Mouse (Mus musculus) lung, postnatal 4 days (tissue): Measurements from ENCODE around the gene Dapp1.

ENCODE experiments used
- DNase-seq, 2 experiments: peaks; one replicate each; pipeline ENCODE4 v3.0.0; 2021

Gene Dapp1

DNA sequence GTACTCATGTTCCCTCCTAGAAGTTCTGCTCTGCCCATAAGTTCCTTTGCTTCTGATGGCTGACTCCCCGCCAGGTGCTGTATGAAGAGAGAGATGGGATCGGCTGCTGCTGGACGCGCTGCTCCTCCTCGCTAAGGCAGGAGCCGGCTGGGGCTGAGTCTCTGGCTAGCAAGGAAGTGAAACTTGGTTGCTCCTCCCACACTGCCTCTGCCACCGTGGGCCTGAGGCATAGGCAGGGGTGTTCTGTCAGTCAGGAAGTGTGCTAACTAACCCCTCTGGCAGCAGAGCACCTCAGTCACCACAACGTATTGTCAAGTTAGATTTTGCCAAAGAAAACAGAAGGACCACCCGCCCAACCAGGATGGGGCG lies at the start of gene Dapp1:
TSS of gene Dapp1 (minus strand) at position 164 of the 369 bp plus-strand sequence.
- DNase-seq, result peak; percentile 82 to 83

DNA sequence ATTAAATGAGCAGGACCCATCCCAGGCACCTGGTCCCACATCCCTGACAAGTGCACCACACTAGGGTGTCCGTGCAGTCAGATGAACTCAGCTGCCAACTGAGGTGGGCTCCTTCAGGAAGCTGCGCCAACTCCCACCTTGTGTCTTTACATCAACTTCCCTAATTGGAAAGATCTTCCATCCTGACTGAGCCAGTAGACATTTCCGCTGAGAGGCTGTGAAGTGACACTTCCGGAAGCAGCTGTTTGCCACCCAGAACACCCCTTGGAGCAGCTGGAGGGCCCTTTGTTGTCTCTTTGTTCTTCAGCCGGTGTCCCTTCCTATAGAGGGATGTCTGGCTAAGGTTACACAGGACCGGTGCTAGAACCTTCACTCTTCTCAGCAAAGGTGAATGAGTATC lies 49.2 kb upstream of the Dapp1 start:
- no peak for DNase-seq

DNA sequence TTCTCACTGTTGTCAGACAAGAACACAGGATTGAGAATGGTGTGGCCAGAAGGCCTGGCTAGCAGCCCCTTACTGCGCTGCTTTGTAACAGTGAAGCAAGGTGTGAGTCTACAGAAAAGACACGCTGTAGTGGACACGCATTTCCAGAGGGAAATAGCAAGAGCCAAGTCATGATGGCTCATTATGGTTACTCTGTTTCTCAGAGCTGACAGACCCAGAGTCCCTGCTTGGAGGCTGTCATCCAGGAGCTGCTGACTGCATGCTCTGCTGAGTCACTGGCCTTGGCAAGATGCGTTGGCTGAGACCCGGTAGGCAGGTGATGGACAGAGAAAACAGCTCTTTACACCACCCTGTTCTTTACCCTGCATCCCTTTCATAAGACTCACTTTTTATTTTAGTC lies 48.0 kb upstream of the Dapp1 start:
- DNase-seq, result no peak

DNA sequence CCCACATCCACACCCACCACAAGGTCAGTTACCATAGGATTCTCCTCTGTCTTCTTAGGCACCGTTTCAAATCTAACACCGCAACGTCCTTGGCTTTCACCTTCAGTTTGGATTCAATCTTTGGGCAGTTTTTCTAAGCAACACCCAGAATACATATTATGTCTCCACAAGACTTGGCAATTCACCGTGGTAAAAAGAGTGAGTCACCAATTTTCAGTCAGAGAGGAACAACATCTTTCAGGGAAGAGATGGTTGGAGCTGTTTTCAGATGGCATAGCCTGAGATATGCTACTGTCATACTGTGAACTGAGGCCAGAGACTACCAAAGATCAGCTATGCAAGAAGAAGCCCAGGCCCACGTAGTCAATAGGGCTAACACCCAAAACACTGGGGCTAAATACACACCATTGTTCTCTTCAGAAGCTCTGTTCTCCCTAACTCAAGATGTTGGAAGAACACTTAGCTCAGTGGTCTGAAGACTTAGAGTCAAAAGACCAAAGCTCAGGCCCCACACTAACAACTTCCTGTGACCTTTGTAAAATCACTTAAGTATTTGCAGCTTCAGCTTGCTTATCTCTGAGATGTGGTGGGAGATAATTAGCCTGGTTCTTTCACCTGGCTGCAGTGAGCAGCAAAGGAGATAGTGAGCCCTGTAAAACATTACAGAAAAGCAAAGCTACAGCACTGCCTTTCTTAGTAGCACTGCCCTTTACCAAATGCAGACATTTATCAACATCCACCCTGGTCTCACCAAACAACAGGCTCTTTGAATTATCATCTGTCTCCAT lies 46.4 kb upstream of the Dapp1 start:
- no peak for DNase-seq

DNA sequence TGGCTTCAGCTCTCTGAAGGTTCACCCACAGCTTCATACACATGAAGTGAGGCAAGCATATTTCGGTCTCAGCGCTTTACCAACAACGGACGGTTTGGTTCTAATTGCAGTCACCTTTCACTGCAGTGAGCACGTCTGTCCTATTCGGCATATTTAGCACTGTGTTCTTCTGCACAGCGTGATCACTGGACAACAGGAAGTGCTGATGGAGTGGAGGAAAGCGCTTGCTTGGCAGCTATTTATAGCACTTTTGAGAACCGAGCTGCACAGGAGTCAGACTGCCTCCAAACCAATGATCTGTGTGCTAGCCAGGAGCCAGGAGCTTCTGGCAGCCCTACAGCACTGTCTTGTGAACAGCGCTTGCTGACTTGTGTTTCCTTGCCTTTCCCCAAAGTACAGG lies 44.9 kb upstream of the Dapp1 start:
- peak in 1 of 2 experiments; percentile 25 for DNase-seq

DNA sequence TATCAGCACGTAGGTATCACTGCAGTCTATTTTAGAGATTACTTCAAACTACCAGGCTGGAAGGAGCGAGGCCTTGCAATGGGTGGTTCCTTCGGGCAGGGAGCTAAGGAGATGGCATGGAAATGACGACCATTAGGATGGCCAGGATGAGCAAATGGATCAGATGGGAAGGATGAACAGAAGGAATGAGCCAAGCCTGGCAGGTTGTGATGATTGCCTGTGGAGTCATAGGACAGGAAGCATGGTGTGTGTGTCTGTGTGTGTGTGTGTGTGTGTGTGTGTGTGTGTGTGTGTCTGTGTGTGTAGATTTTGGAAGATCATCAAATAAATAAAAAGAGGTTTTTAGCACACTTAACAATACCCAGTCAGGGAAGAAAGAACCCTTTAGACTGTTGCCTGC lies 41.3 kb upstream of the Dapp1 start:
- DNase-seq, result no peak

DNA sequence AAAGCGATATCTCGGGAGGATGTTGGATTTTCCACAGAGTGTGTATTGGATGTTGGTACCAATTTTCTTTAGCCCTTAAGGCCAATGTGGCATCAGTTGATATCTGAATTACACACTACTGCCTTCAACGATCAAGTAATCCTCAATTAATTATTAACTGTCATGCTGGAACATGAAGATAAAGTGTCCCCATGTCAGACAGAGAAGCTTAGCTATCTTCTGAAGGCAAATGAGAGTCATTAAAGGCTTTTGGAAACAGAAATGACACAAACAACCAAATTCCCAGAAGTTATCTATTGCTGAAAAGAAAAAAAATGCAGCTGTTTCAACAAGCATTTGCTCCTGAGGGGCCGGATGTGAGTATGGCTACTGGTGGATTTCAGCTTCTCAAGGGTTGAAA lies 40.7 kb upstream of the Dapp1 start:
- DNase-seq, result no peak

DNA sequence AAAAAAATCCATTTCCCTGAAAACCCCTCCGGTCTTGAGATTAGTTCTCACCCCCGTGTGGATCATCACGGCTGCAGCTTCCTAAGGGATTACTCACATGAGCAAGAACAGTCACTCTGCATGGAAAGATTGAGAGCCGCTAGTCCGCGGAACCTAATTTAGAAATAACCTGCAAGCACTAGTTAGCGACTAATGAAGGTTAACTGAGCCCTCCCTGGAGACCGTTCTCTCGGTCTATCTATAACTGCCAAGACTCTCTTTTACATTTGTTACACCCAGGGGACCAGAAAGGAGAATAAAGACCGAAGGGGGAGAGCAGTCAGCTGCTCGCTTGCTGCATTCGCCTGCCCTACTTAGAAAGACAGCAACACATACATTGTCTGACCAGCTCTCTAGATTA lies 35.5 kb upstream of the Dapp1 start:
- no peak for DNase-seq

DNA sequence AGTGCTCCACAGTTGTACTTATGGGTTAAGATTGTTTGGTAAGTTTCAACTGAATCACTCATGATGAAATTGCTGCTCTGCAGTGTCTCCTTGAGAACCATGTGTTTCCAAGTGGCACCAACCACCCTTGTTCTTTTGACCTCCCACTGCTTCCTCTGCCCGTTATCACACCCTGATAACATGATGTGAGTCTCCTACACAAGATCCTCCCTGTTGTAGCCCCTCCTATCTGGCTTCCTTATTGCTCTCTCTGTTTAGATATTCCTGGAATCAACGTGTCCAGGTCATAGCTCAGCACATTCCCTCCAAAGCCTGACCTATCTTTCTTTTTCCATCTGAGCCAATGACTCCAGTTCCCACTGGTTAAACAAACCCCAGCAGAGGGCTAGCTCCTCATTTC lies 33.4 kb upstream of the Dapp1 start:
- no peak for DNase-seq

DNA sequence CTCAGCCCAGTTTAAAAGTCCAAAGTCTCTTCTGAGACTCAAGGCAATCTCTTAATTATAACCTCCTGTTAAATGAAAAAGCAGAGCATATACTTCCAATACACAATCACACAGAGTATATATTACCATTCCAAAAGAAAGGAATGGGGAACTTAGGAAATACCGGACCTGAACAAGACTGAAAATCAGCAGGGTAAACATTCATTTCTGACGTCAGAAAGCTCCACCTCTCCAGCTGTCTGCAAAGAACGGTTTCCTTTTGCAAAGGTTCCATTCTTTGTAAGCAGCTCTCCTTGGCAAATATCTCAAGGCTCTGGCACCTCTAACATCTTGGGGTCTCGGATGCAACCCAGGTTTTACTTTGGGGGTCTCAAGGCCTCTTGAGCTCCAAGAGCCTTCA lies 31.0 kb upstream of the Dapp1 start:
- DNase-seq, result no peak

DNA sequence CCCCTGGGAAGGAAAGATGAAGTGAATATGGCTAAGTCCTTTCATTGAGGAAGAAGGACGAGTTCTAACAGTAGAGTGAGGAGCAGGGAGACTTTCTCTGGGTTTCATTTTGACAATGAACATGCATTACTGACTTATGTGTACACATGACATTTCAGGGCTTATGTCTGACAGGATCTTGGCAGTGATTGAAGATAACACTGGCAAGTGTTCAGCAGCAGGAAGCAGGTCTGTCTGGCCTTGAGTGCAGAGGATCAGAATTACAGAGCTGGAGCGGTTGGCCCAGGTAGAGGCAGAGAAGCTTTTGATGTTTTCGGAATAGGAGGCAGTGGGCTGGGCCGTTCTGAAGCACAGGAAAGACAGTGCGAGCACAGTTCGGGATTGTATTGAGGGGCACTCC lies 26.8 kb upstream of the Dapp1 start:
- DNase-seq, result no peak

DNA sequence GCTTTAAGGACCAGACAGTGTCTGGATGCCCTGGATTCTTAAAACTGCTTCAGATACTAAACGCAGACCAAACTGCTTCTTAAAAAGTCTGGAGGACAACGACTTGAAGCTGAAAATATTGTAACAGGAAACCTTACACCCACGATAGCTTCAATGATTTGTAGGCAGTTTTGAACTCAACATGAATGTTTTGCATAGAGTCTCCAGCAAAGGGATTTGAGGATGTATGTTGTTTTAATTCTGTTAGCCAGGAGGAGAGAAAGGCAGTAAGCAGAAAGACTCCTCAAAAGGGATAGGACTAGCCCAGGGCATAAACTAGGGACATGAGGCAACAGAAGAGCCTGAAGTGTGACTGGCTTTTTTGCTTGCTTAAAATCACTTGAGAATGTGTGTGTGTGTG lies 25.6 kb upstream of the Dapp1 start:
- no peak for DNase-seq

DNA sequence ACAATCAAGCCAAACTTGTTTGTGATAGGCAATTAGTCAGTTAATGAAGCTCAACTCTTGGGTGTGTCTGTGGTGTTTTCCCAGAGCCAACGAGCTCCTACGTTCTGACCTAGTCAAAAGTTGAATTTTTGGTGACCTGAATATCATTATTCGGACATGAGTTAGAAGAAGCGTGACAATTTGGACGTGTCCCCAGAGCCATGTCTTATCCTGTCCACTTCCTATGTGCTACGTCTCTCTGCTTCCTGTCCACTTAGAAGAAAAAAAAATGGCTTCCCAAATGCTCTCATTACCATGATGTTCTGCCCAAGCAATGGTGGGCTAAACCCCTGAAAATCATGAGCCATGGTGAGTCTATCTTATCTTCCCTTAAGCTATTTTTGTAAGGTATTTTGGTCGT lies 21.9 kb upstream of the Dapp1 start:
- DNase-seq, result no peak

DNA sequence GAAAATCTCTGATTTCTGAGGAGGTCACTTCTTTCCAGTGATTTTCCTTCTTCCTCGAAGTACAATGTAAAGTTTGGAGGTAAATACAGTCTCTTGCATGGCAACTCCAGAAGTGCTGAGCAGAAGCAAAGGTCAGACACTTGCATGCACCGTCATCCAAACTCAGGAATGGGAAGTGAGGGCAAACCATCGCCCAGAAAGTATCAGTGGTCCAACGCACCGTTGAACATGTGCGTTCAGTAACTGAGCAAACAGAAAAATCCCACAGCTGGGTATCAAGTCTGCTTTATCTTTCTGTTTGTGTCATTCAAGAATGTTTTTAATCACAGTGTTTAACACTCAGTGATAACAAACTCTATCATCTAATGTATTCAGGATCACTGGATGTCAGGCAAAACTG lies 21.2 kb upstream of the Dapp1 start:
- no peak for DNase-seq

DNA sequence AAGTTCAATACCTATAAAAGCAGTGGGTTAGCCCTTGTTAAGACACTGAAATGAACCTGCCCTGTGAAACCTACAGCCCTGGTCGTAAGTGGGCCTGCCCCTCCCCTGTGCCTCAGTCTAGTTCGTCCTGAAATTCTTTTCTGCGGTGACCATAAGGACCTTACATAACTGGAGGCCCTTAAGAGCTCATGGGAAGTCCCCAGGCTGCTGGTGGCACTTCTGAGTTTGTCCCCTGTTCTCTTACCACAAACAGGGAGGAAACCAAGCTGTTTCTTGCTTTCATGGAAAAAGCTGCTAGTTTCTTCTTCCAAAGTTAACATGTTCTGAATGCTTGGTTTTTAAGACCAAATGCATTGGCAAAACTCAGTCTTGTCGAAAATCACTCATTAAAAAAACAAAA lies 20.5 kb upstream of the Dapp1 start:
- DNase-seq, result no peak

DNA sequence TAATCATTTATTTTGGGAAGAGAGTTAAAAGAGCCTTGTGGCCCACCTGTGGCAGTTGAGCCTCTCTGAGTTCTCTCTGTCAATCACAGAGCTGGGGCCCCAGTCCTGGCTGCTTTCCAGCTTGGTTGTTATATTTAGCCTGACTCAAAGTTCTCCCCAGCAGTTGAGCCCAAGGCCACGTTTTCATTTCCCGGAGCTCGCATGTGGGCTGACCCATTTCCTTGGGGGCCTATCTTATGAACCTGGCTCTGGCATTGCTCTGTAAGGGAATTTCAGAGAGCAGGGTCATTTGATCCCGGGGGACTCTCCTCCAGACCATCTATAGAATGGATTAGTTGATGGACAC lies 19.4 kb upstream of the Dapp1 start:
- no peak for DNase-seq

DNA sequence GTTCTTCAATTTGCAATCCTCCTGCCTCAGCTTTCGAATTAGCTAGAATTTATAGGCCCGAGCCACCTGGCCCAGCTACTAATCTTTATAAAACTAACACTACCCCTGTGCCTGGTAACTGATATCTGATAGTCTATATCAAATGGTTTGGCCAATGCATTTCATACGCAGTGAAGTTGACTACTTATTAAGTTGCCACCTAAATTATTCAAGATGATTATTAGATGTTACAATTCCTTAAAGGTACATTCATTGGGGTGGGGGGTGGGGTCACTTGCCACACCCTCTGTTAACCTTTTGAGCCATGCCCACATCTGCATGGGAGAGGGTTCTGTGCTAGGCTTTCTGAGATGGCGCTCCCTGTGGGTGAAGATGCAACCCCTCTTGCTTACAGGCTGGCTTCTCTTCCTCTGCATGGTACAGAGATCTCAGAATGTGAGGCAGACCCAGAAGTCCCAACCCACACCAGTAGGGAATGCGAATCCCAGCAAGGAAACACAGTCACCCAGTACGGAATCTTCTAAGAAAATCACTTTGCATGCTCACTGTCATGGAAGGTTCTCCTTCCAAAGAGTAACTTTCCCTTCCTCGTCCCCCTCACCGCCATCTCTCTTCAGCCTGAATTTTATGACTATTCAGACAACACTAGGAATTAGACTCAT lies 18.8 kb upstream of the Dapp1 start:
- no peak for DNase-seq

DNA sequence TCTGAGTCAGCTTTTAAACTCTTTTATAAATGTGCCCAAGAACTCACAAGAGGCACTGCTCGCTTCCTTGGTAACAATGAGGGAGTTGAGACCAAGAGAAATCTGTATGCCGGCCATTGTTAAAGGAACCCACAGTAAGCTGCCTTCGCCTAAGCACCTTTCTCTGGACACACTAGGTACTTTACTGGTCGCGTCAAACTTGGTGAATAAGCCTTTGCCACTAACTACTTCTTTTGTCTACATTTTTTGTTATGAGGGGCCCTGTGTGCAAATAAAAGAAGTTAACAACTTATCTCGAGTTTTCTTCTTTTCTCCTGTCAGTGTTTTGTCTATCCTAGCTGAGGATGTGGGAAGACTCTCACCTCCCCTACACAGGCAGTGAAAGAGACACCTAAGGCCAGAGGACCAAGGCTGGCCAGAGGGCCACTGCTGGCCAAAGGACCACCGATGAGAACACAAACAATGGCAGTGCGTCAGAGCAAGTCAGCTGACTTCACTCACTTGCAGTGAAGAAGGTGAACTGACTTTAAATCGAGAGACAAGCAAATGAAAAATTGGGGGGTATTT lies 18.0 kb upstream of the Dapp1 start:
- DNase-seq, result no peak

DNA sequence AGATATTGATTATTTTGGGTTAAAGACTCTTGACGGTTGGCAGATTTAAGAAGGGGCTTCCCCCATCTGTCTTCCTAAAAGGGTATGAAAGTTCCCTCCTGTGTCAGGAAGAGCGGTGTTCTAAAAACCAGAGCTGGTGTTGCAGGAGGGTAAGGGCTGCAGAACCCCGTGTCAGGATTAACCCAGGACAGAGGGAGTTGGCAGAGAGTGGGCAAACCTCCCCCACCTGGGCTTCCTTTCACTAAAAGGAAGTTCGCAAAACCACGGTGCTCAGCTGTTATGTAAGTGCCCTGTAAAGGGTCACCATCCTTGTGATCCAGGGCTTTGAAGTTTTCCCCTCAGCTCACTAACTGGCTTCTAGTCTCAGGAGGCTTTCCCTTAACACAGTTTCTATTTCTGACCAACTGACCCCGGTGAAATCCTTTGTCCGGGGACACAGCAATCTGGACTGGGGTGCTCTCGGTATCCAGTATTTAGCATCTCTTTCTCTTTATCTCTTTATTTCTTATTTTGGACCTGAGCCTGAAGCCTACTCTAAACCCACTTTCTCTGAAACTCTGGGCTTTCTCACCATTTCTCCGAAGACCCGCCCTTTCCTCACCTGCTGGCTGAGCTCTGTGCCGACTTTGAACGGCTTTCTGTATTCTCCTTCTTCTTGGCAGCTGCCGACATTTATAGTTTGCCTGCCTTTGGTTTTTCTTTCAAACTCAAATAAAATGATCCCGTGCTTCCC lies 17.3 kb upstream of the Dapp1 start:
- no peak for DNase-seq

DNA sequence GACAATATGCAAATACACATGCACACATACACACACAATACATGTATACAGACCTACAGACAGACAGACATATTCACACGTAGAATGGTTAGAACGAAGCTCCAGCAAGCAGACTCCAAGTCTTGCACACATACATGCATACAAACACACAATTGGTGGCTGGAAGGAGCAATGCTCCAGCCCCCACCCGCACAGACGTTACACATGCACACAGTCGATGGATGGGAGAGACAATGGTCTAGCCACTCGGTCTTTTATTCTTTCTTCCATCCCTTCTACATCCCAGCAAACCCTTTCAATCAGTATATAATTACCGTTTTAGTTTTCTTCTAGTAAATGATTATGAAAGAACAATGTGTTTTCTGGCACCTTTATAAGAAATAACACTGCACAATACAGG lies 14.1 kb upstream of the Dapp1 start:
- no peak for DNase-seq

DNA sequence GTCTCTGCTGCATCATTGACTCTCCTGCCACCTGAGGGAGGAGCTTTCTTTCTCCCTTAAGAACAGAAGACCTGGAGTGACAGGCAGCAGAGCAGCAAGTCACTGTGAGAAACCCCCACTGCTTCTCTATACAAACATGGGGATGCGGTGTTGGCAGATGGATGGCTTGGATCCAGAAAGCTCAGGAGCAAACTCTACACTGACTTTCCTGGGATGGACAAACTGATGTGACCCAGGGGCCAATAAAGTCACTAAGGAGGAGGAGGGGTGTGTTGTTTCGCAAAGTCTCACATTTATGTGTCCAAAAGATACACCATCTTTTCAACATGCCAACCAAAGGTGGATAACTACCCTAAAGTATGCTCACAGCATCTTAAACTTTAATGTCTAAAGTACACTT lies 12.9 kb upstream of the Dapp1 start:
- no peak for DNase-seq

DNA sequence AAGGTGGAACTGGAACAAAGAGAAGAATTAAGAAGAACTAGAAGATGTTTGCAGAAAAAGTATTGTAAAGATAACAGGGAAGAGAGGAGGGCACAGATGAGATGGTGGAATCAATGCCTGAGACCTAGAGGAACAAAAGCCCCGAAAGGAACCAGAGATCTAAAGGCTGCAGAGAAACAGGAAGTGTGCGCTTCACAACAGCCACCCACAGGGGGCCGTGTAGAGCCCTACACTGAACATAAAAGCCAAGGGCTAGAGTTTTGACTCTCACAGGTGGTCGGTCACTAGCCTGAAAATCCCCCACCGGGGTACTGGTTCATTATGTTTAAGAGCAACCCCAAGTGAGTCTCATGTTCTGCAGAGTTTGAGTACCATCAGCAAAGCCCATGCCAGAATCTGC lies 11.0 kb upstream of the Dapp1 start:
- DNase-seq, result no peak

DNA sequence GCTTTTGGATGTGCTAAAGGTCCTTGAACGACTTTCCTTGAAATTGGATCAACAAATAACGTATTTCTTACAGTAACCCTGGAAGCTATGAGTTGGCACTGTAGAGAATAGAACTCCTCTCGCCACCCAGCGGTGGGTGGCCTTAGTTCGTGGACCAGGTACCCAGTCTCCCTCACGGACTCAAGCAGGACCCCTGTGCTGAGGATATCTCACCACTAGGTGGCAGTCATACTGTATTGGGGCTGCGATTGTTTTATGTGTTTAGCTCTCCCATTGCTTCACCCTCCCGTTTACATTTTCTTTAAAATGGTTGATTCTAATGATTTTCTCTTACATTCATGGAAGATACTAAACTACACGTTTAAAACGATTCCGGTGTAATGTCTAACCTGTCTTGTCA lies 9.8 kb upstream of the Dapp1 start:
- peak; percentile 78 to 89 for DNase-seq

DNA sequence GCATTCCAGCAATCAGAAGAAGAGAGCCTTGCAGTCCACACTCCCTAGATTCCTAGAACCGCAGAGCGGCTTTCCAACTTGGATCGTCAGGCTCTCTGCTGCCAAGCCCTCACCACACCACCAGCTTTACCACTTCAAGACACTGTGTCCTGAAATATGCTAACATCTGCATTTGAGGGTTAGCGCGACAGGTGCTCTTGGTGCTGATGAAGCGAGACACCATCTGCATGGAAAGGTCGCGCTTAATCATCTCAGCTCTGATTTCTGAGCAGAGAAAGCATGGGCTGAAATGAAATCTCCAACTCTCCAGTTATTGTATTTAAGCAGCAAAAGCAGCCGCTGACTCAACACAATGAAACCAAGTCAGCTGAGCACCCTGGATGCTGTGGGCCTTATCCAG lies 8.1 kb upstream of the Dapp1 start:
- no peak for DNase-seq
